12 mouse cellular contexts compared by ENCODE assay signal in genomic region chr16:86772586-86772985, GRCm38 (mm10).
"Had no signal": no experiment of that assay in that cellular context is flagged by ENCODE, and none has a peak within 500 bp of the region (broad histone marks: within the 10 kb centered on the region; RNA-seq: fewer than 3 reads in every experiment).

No protein-coding gene starts in this region.

- ATAC-seq: lung, postnatal 0 days; midbrain, embryonic 13.5 days; midbrain, embryonic 15.5 days had no signal

- DNase-seq: lung, adult 2 months; lung, postnatal 14 days; lung, postnatal 36 days; right cerebral cortex, postnatal 14 days; right cerebral cortex, postnatal 4 days; spleen, adult 18-20 months; thymus, adult 18-20 months; thymus, postnatal 14 days; thymus, postnatal 36 days had no signal
